In the genomic region with DNA sequence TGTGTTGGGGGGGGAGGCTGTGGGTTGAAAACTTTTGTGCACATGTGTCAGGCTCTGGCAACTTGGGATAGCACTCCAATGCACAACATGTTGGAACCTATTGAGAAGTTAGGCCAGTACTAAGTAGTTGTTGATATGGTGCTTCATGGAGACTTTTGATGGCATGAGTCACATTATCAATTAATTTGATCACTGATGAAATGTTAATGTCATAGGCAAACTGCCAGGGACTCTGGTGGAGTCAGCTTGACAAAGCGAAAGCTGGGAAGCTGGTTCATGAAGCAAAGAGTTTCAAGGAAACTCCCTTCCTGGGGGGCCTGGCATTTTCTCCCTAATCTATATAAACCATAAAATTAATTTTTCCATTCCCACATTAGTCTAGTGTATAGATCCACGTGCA, we compare ENCODE assay signal across 3 mouse cellular contexts.
A peak's percentile ranks its signal among the peaks of the same experiment; 100 is the strongest.
DNase-seq lines count a peak whose midpoint lies in the region; ATAC-seq and TF ChIP-seq lines count a peak whose summit lies in the region.
"Not testable (repeated sequence)": the region's sequence is repeated elsewhere in the genome, so short reads cannot be mapped to it uniquely, and the experiment has no call there.

No protein-coding gene starts in this region.

- H3K27ac ChIP-seq in gastrocnemius, adult 2 months: 0 out of 2 replicates have a peak overlapping the region, but pooled peaks have one; percentile 86
- H3K27ac ChIP-seq in midbrain, embryonic 11.5 days (ENCODE audit: low read depth, low read length): not testable (repeated sequence)

- not testable (repeated sequence) for H3K4me2 ChIP-seq in midbrain, embryonic 11.5 days

- 100% methylated on average over 1 of the region's 2 CpGs for WGBS in midbrain, embryonic 11.5 days

- not testable (repeated sequence) for H3K9ac ChIP-seq in midbrain, embryonic 11.5 days (ENCODE audit: low read length)

- not testable (repeated sequence) for H3K4me3 ChIP-seq in gastrocnemius, adult 2 months; midbrain, embryonic 11.5 days (ENCODE audit: low read depth, low read length)

- TF ChIP-seq CTCF in gastrocnemius, adult 2 months (IDR thresholded peaks at IDR 0.05): not testable (repeated sequence)

- H3K36me3 ChIP-seq in midbrain, embryonic 11.5 days (ENCODE audit: control insufficient read depth, insufficient read depth, low read length): not testable (repeated sequence)

- H3K27me3 ChIP-seq in midbrain, embryonic 11.5 days (ENCODE audit: control insufficient read depth, insufficient read depth, low read length): not testable (repeated sequence)

- not testable (repeated sequence) for H3K4me1 ChIP-seq in midbrain, embryonic 11.5 days (ENCODE audit: control insufficient read depth, insufficient read depth, low read length)

- intact Hi-C loops in gastrocnemius, adult 2 months (cut with DNase I): not testable (repeated sequence)

- H3K9me3 ChIP-seq in midbrain, embryonic 11.5 days (ENCODE audit: control insufficient read depth, low read length): not testable (repeated sequence)

- ATAC-seq in midbrain, embryonic 11.5 days (ENCODE audit: low FRiP score): not testable (repeated sequence)

- DNase-seq in gastrocnemius, adult 2 months: not testable (repeated sequence)
- DNase-seq in heart, adult 11 months: peak; percentile 70
- peak; percentile 57 for DNase-seq in midbrain, embryonic 11.5 days (ENCODE audit: low spot score, missing footprints)
